Mouse (Mus musculus) adrenal gland, postnatal 36 days (tissue): ENCODE data around the gene Galnt18. TPM values are rescaled to one million over a fixed set of nuclear protein-coding genes. Genes with fewer than 3 reads are reported as not detected.

Experiments
- DNase-seq, 2 experiments: peaks; one replicate each; pipeline ENCODE4 v3.0.0; 2021; ENCODE audit warnings: mixed read lengths in 1 of 2
- total RNA-seq, 2 experiments: library from RNA; stranded (reverse); gene quantifications; 2 replicates each; pipeline ENCODE4 v1.2.3; 2021

The Galnt18 gene
- total RNA-seq, 2 experiments from 2014 or later = 14.3 to 18.6 TPM

GRCm38 (mm10) chr7:111713828-111714600 is 65.8 kb downstream of the Galnt18 start:
- no peak for DNase-seq

GRCm38 (mm10) chr7:111712797-111713196 is 67.0 kb downstream of the Galnt18 start:
- no peak for DNase-seq

GRCm38 (mm10) chr7:111711045-111711808 is 68.5 kb downstream of the Galnt18 start:
- DNase-seq = no peak

- DNase-seq = peak in 1 of 2 experiments; percentile 36
Measured at GRCm38 (mm10) chr7:111710311-111710710, 69.5 kb downstream of the Galnt18 start.

- DNase-seq = no peak
Measured at GRCm38 (mm10) chr7:111708563-111708962, 71.2 kb downstream of the Galnt18 start.

GRCm38 (mm10) chr7:111702961-111703360 is 76.8 kb downstream of the Galnt18 start:
- no peak for DNase-seq

GRCm38 (mm10) chr7:111701788-111702187 is 78.0 kb downstream of the Galnt18 start:
- no peak for DNase-seq

GRCm38 (mm10) chr7:111699446-111699845 is 80.3 kb downstream of the Galnt18 start:
- no peak for DNase-seq

- no peak for DNase-seq
Measured at GRCm38 (mm10) chr7:111696226-111696625, 83.6 kb downstream of the Galnt18 start.

GRCm38 (mm10) chr7:111694312-111694711 is 85.5 kb downstream of the Galnt18 start:
- DNase-seq = peak; percentile 22 to 64

- peak in 1 of 2 experiments; percentile 30 for DNase-seq
Measured at GRCm38 (mm10) chr7:111692641-111693261, 87.0 kb downstream of the Galnt18 start.

GRCm38 (mm10) chr7:111680108-111680507 is 99.7 kb downstream of the Galnt18 start:
- no peak for DNase-seq

- DNase-seq = no peak
Measured at GRCm38 (mm10) chr7:111676483-111676882, 103.3 kb downstream of the Galnt18 start.

- DNase-seq = no peak
Measured at GRCm38 (mm10) chr7:111672467-111672866, 107.3 kb downstream of the Galnt18 start.

- DNase-seq = peak in 1 of 2 experiments; percentile 36
Measured at GRCm38 (mm10) chr7:111663139-111664073, 116.4 kb downstream of the Galnt18 start.

- DNase-seq = no peak
Measured at GRCm38 (mm10) chr7:111658579-111658978, 121.2 kb downstream of the Galnt18 start.

- no peak for DNase-seq
Measured at GRCm38 (mm10) chr7:111655002-111655401, 124.8 kb downstream of the Galnt18 start.

GRCm38 (mm10) chr7:111654526-111654925 is 125.3 kb downstream of the Galnt18 start:
- no peak for DNase-seq

GRCm38 (mm10) chr7:111644362-111644761 is 135.4 kb downstream of the Galnt18 start:
- no peak for DNase-seq

- no peak for DNase-seq
Measured at GRCm38 (mm10) chr7:111638899-111639298, 140.9 kb downstream of the Galnt18 start.

- no peak for DNase-seq
Measured at GRCm38 (mm10) chr7:111638465-111638864, 141.3 kb downstream of the Galnt18 start.
